Mouse (Mus musculus) urinary bladder, postnatal 25 days (tissue): ENCODE data around the gene Rala.
"Not testable (repeated sequence)": the region's sequence is repeated elsewhere in the genome, so short reads cannot be mapped to it uniquely, and the experiment has no call there.

Experiments used
- DNase-seq: peaks from one replicate; pipeline ENCODE4 v3.0.0; 2022; ENCODE audit warnings: low spot score

The Rala gene

GRCm38 (mm10) chr13:17944078-17944917 lies at the start of gene Rala:
Gene Rala (minus strand): TSS chr13:17944239.
- DNase-seq = peak; percentile 96

- no peak for DNase-seq
Measured at GRCm38 (mm10) chr13:17993515-17993847, 49.4 kb upstream of the Rala start.

GRCm38 (mm10) chr13:17992697-17993514 lies 48.9 kb upstream of the Rala start, which contains the start of gene Yae1d1:
Gene Yae1d1 (minus strand): TSS chr13:17993349.
- peak; percentile 99 for DNase-seq

GRCm38 (mm10) chr13:17992009-17992408 lies 48.0 kb upstream of the Rala start:
- no peak for DNase-seq

GRCm38 (mm10) chr13:17983194-17983593 lies 39.2 kb upstream of the Rala start:
- peak; percentile 41 for DNase-seq

GRCm38 (mm10) chr13:17982634-17983033 lies 38.6 kb upstream of the Rala start:
- DNase-seq = no peak

GRCm38 (mm10) chr13:17976854-17977739 lies 33.1 kb upstream of the Rala start:
- no peak for DNase-seq

- no peak for DNase-seq
Measured at GRCm38 (mm10) chr13:17975891-17976290, 31.9 kb upstream of the Rala start.

GRCm38 (mm10) chr13:17975457-17975856 lies 31.4 kb upstream of the Rala start:
- DNase-seq = no peak

GRCm38 (mm10) chr13:17974734-17975133 lies 30.7 kb upstream of the Rala start:
- no peak for DNase-seq

- DNase-seq = no peak
Measured at GRCm38 (mm10) chr13:17960613-17961012, 16.6 kb upstream of the Rala start.

- DNase-seq = no peak
Measured at GRCm38 (mm10) chr13:17954282-17954681, 10.2 kb upstream of the Rala start.

GRCm38 (mm10) chr13:17950581-17950980 lies 6.5 kb upstream of the Rala start:
- not testable (repeated sequence) for DNase-seq

GRCm38 (mm10) chr13:17949555-17949954 lies 5.5 kb upstream of the Rala start:
- no peak for DNase-seq

- peak; percentile 6 for DNase-seq
Measured at GRCm38 (mm10) chr13:17943306-17944077, 547 bp downstream of the Rala start.

- no peak for DNase-seq
Measured at GRCm38 (mm10) chr13:17942338-17942737, 1.7 kb downstream of the Rala start.

- DNase-seq = no peak
Measured at GRCm38 (mm10) chr13:17907309-17907708, 36.7 kb downstream of the Rala start.

- no peak for DNase-seq
Measured at GRCm38 (mm10) chr13:17901474-17901873, 42.6 kb downstream of the Rala start.

GRCm38 (mm10) chr13:17900641-17901040 lies 43.4 kb downstream of the Rala start:
- DNase-seq = no peak

GRCm38 (mm10) chr13:17897040-17897439 lies 47.0 kb downstream of the Rala start:
- no peak for DNase-seq

- DNase-seq = no peak
Measured at GRCm38 (mm10) chr13:17891545-17891944, 52.5 kb downstream of the Rala start.
